Mouse (Mus musculus) inflammation-experienced regulatory T-cells, adult 6 months (primary cell): ENCODE data around the gene Acss3. TPM values are rescaled to one million over a fixed set of nuclear protein-coding genes. Genes with fewer than 3 reads are reported as not detected.

ENCODE experiments used
- ATAC-seq: one replicate; pipeline ENCODE4 v1.8.0; 2017
- polyA plus RNA-seq, 3 experiments: library from polyadenylated mRNA; unstranded; fragments of 100-300 nt; shearing (Covaris generic); gene quantifications; one replicate each; pipeline ENCODE4 v1.2.1; 2017

Gene Acss3
- polyA plus RNA-seq, 3 experiments from 2014 or later = not detected

DNA sequence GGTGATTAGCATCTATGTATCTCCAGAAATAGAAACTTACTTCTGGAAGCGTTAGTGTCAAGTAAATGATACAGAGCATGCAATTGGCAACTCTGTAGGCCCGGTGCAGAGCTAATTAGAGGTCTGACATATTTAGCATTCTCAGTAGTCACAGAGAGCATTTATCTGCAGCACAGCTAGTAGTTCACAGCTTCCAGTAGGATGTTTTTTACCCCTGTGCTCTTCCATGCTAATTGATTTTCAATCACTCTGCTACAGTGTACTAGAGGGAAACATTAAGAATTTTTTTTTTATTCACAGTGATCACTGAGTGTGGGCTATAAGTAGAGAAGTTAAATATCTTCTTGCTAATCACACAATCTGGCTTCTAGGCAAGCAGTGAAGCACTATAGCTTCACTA, 112.3 kb downstream of the Acss3 start:
- no peak for ATAC-seq

DNA sequence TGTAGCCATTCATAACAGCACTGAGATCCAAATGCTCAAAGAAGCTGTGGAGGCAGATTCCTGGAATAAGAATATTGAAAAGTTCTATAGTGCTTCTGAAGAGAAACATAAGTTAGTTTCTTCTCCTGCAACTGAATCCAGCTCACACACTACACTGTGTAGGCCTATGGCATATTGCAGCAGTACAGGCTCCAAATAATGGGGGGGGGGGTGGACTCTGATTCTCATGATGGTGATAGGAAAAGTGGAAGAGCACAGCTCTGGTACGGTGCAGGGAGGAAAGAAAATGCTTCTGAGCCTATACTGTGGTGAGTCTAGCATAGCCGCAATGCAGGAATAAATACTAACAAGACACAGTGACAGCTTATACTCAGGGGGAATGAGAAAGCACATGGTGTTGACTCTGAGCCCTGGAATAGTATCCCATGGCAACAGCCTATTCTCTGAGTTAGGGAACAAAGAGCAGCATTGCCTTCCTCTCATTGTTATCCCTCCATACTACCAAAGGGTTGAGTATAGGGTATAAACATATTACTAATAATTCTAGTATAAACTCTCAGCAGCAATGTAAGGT, 125.3 kb downstream of the Acss3 start:
- ATAC-seq = no peak

DNA sequence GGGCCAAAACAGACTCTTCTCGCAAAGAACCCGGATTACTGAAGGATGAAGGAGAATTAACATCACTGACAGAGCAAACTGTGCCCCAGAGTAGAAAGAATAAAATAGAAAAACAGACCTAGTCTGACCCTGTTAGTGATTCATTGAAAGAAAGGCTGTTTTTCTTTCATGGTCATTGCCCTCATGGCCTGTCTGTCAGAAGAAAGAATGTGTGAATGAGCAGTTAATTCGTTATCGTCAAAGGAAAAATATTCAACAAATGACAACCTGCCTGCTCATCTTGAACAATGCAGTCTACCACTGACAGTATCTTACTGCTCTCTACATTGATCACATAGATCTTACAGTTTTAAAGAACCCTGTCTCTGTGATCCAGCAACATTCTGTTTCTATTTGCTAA, 134.0 kb downstream of the Acss3 start:
- ATAC-seq = no peak

DNA sequence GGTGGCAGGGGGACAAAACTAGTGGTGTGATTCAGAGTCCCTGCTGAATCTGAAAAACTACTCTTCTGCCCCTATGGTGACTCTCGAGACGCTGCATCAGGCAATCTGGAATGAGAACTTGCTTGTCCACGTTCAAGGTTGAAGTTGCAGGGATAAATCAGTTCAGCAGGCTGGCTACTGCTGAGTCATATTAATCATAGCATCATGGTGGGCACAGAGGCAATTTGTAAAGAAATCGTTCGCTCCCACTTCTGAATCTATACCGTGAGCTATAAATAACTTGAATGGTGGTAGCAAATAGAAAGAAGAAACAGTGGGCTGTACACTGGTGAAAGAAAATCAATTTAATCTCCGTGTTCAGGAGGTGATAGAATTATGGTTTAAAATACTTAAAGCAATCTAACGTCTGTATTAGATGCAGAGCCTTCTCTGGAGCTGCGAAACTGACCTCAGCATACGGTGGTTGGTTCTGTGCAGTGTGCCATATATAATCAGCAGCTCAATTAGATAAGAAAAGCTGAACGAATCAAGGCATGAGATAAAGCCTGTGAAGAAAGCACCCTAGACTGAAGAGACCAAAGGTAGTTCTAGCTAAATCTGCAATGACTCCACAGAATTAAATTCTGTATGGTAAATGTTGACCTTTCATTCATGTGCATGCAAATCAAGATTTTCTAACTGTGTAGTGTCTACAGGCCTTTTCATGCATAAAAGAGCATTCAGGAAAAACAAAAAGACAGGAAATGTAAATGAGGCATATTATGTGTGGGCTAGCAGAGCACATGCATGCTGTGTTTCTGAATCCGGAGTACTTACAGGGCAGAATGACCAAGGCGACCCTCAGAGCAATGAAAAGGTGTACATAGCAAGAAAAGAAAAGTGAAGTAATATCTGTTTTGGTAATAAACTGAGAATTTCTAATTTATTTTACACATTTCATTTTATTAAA, 148.0 kb downstream of the Acss3 start:
- ATAC-seq = no peak

DNA sequence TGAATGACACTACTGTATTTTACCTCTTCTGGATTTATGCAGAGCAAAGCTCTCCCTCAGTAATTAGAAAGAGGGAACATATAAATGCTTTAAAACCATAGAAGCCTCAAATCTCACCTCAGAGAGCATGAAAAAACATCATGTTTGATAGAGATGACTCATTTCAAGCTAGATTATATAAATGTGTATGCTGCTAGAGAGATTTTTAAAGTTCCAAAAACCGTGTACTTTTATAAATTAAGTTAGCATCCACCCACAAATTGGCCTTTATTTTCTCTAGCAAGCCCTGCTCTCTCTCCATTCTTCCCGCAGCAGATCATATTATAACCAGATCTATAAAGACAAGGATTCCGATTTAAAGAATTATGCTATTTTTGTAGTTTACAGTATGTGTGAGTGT, 164.4 kb downstream of the Acss3 start:
- ATAC-seq = no peak

DNA sequence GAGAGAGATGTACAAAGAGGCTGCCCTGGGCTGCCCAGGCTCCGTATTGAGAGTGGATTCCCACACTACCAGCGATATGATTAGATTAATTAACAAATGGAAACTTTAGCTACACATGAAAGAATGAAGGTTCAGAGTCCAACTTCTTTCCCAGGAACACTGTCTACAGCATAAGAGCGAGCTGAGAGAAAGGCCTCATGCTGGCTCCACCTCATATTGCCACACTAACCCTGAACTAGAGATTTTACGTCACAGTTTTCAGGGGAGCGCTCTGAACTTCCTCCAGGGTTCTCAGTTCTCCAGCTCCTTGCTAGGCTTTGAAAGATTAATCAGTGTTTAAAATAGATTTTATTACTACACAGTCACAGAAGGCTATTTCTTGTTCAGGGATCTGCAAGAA, 182.1 kb downstream of the Acss3 start:
- no peak for ATAC-seq

DNA sequence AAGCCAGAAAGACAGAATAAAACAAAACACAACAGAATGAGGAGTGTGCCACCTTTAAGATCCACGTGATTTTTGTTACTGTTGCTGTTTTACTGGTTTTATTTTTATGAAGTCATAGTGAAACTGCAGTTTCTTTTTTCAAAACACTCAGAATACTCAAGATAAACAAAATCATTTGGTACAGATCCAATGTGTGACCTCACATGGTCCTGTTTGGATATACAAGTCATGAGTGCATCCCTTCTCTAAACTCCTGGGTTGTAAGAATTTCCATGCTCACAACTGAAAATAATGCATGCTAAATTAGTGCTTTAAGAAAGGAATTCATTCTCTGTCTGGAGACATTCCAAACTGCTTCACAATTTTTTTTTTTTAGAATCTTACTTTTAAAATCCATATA, 184.0 kb downstream of the Acss3 start:
- no peak for ATAC-seq

DNA sequence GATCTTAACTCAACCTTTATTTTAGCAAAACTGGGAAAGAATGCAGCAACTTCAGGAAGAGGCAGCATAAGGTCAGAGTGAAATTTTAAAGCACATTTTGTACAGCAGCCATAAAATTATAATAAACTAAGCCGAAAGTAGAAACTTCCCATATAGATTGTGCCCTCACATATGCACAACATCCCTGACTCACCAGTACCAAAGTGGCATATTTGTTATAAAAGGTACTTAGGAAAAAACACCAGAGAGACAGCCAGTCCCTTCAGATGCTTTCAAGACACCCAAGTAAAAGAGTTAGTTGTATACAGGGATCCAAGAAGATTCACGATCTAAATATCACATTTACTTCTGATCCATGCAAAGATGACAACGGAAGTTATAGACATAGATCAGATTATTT, 184.6 kb downstream of the Acss3 start:
- ATAC-seq = no peak

DNA sequence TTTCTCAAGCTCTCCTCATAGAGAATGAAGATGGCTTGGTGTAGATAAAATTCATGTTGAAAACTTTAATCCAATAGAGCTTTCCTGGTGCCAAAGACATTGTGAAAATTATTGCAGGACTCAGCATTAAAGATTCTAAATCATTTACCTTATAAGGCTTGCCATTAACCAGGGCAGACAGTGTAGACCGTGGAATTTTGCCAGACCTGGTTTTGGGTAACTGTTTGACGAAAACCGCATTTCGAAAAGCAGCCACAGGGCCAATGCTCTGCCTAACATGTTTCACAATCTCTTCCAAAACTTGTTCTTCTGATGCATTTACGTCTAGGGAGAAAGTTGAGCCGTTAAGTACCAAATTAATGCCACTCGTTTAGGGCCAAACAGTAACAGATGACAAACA, 186.5 kb downstream of the Acss3 start:
- ATAC-seq = no peak

DNA sequence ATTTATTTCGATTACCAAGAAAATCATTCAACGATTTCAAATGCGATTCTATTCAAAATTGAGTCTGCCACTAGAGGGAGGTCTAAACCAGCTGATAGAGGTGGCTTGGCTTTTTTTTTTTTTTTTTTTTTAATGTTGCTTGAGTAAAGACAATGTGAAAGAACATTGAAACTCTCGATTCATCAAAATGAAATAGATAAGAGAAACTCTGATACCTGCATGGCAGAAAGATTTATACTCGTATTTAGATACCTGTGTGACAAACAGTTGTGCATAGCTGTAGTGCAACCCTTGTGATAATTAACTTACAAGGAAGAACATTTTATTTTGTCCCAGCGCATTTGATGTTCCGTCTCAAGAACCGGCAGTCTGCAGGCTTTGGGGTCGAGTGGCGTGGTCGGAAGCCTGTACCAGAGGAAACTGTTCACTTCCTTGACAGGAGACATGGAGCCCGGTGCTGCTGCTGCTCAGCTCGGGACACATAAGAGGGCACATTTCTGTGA, 190.8 kb downstream of the Acss3 start:
- ATAC-seq = no peak

DNA sequence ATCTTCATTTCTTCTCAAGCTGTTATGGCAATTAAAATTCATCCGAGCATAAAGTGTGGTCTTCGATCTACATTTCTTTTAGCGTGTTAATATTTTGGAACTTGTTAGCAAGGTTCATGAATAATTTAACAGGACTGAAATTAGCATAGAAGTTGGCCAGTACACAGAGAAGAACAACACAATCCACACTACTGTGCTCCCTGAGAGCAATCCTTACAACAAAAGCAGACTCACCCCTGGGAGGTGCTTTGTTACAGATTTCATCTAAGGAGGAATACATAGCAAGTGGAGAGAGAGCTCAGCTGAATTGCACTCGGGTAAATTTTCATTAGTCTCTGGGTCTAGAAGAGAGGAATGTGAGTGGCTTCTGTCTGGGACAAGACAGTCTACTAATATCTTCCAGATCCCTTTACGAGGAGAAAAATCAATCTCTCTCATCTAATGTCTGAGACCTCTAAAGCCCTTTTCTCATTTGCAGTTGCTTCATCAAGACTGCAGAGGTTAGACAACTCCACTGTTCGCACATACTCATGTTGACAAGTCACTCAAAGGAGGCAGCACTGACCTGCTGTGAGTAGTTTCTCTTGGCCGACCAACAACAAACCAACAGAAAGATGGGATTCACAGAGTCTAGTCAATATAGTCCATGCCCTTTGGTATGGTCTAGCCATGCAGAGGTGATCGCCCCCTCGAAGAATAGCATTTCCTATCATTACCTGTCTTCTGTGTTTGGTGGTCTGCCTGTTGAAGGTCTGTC, 194.7 kb downstream of the Acss3 start:
- no peak for ATAC-seq

DNA sequence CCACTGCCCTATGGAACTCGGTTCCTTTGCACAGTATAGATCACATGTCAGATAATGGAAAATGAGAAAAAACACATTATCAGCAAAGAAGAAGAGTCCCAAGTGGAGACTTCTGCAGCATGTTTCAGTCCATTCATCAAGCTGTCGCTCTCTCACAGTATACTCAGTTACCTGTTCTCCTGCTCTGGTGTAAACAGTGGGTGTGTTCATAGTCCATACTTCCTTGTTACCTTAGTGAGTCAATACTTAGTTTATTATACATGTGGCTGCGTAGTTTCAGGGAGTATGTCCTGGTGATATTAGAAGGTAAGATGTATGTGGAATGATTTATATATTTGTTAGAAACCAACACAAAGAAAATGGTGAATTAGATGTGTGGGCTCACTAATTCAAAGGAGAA, 198.7 kb downstream of the Acss3 start:
- ATAC-seq = no peak

DNA sequence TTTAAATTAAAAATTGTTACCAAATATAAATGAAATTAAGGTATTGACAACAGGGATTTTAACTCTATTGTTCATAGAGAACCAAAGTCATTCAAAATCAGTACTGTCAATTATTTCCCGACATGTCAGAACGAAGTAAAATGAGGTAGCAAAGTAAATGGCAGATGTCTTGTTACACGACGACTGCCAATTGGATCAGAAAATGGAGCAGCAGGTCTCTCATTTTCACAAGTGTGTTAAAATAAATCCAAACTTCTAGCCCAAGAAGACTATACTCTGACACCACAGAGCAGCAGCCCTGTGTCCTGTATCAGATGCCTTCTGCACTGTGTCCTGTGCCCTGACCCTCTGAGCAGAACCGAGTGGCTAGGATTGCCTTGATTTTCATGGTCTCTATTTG, 199.1 kb downstream of the Acss3 start:
- no peak for ATAC-seq

DNA sequence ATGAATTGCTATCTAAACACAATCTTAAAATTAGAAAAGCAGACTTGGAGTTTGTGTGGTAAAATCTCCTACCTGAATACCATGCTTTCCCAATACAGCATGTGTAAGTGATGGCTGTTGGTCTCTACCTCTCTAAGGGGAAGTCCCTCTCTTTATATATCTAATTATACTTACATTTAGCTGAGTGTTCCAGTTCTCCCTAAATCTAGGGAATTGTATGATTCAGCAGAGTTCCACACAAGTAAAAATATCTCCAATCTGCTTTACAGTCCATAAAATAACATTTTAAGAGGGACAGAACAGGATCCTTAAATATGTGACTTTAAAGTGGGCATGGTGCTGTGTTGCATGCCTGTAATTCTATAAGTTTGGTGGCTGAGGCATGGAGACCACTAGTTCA, 208.6 kb downstream of the Acss3 start:
- no peak for ATAC-seq

DNA sequence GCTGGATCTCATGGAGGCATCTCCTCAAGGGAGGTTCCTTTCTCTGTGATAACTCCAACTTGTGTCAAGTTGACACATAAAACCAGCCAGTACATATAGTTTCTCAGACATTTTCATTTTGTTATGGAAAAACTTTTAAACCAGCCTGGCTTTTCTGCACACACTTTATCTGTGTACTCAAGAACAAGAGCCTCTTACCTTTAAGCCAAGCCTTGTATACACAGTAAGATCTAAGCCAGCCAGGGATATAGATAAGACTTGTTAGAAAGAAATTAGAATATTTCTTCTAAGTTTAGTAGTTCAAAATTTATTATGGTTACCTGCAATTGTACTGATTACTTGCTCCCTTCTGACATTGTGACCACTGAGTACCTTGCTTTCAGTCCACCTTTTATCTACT, 209.2 kb downstream of the Acss3 start:
- ATAC-seq = no peak

DNA sequence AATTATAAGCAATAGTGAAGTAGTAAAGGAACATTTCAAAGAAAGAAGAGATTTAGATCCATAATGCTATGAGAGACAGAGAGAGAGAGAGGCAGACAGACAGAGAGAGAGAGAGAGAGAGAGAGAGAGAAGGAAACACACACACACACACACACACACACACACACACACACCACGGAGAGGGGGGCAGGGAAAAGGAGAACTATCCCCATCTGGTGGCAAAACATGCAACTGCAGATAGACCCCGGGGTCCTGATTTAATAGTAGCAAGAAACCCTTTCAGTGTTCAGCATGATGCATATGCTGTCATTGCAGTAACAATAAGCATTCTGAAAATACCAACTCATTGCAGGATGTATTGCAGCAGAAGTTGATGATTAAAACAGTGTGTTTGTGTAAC, 210.4 kb downstream of the Acss3 start:
- no peak for ATAC-seq

DNA sequence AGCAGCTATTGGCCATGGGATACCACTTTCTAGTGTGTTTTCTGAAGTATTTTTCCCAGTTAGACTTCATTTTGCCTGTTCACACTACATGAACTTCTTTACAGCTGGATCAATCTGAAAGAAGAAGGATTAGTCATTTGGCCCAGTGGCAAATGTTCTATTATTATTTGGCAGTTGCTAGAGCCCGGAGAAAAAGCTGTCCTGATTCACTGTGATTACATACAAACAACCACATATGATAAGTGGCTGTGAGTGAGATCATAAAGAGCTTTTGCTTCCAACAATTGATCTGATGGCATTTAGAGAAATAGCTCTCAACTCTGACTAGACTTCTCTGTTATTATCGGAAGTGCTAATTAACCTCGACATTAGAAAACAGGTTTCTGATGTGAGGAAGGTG, 213.4 kb downstream of the Acss3 start:
- no peak for ATAC-seq

DNA sequence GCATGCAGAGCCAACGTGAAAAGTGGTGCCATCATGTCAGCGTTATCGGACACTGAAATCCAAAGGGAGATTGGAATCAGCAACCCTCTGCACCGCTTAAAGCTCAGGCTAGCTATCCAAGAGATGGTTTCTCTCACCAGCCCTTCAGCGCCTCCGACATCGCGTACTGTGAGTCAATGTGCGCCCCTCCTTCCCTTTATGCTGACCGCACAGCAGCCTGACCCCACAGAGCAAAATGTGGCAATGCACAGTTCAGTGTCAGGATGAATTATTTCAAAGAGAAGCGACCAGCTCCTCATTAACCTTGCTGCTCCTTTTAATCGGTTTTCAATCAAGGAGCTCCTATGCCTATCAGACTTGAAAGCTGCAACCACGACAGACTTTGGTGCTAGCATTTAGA, 227.1 kb downstream of the Acss3 start:
- no peak for ATAC-seq

Other genes with a start within 250 kb of the Acss3 start
- gene Lin7a, start 148.0 kb upstream of the Acss3 start, polyA plus RNA-seq = under 1 TPM in 1 of 3 experiments, not detected in 2; 0.13 TPM